Mouse (Mus musculus) lung, postnatal 0 days (tissue): Measurements from ENCODE around the gene Pygb. TPM values are rescaled to one million over a fixed set of nuclear protein-coding genes. Genes with fewer than 3 reads are reported as not detected.

Experiments
- ATAC-seq: fragments of 200-750 bp; cut with Nextera tagmentation; 2 replicates; pipeline ENCODE4 v1.8.0; 2017; ENCODE audit warnings: moderate library complexity
- DNase-seq: peaks from one replicate; pipeline ENCODE4 v3.0.0-alpha.2; 2016; ENCODE audit warnings: low spot score
- H3K27ac ChIP-seq: fragments of 300-500 bp; sonication (generic); 2 replicates; pipeline ENCODE4 v1.5.1; 2014; ENCODE audit warnings: antibody characterized with exemption, mild to moderate bottlenecking, low read length, mixed read lengths
- H3K27me3 ChIP-seq: fragments of 300-500 bp; sonication (generic); replicated peaks from 2 replicates; pipeline ENCODE4 v1.6.1; 2014; ENCODE audit warnings: low read length, mixed read lengths; ENCODE audit not compliant: insufficient read depth
- H3K36me3 ChIP-seq: fragments of 300-500 bp; sonication (generic); 2 replicates; pipeline ENCODE4 v1.6.1; 2014; ENCODE audit warnings: low read length, mixed read lengths; ENCODE audit not compliant: insufficient read depth
- H3K4me1 ChIP-seq: fragments of 300-500 bp; sonication (generic); 2 replicates; pipeline ENCODE4 v1.6.1; 2014; ENCODE audit warnings: antibody characterized with exemption, low read depth, low read length, mixed read lengths; ENCODE audit not compliant: insufficient read depth
- H3K4me2 ChIP-seq: fragments of 300-500 bp; sonication (generic); replicated peaks from 2 replicates; pipeline ENCODE4 v1.6.1; 2014; ENCODE audit warnings: low read depth, mild to moderate bottlenecking, low read length, moderate library complexity, mixed read lengths
- H3K4me3 ChIP-seq: fragments of 300-500 bp; sonication (generic); 2 replicates; pipeline ENCODE4 v1.5.1; 2014; ENCODE audit warnings: low read depth, low read length
- H3K9ac ChIP-seq: fragments of 300-500 bp; sonication (generic); replicated peaks from 2 replicates; pipeline ENCODE4 v1.6.1; 2014; ENCODE audit warnings: low read depth, mild to moderate bottlenecking
- H3K9me3 ChIP-seq: fragments of 300-500 bp; sonication (generic); 2 replicates; pipeline ENCODE4 v1.6.1; 2016; ENCODE audit warnings: low read length, mixed read lengths
- CTCF ChIP-seq: IDR thresholded peaks from 2 replicates; pipeline ENCODE4 v1.5.1; 2016; ENCODE audit warnings: antibody characterized with exemption, mild to moderate bottlenecking
- EP300 ChIP-seq: IDR thresholded peaks from 2 replicates; pipeline ENCODE4 v1.6.1; 2016; ENCODE audit warnings: antibody characterized with exemption, mild to moderate bottlenecking, control low read depth
- WGBS: fragments of 180-500 bp; shearing (Covaris S2); extraction: QIAGEN DNeasy Blood & Tissue Kit; methylation state at CpG from one replicate; pipeline ENCODE4 v1.1.7; 2014; 5-methylcytosine and 5-hydroxymethylcytosine counted together
- polyA plus RNA-seq: library from polyadenylated mRNA; unstranded; fragments of >200 nt; fragmentation: Nextera tagmentation; extraction: Ambion mirVana; gene quantifications from 2 replicates; pipeline ENCODE4 v1.2.1, GENCODE M21; 2015

Pygb gene
- polyA plus RNA-seq, 1 experiment from 2014 or later: 43.5 TPM

DNA sequence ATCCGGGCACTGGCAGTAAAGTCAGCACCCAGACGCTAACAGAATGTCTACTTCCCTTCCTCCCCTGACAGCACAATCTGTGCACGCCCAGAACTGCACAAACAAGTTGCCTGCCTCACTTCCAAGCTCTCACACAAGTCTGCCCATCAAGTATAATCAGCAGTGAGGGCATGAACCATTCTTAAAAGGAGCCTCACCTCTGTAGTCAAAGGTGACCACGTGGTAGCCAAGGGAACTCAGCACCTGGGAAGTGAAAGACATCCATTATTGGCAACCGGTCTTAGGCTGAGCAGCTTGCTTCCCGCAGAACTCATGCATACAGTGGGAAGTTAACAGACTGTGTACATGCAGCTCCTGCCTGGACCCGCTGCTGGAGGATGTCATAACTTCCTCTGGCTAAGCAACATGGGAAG, 55.5 kb downstream of the Pygb start:
- Histone ChIP-seq H3K9ac (no peak overlapping the region), H3K9me3 (no peaks in the 10 kb centered on the region), H3K4me3 (no peak overlapping the region), H3K36me3 (no peaks in the 10 kb centered on the region), H3K27ac (no peak overlapping the region), H3K27me3 (no peaks in the 10 kb centered on the region), H3K4me2 (no peak overlapping the region), H3K4me1 (no peaks in the 10 kb centered on the region)
- WGBS: 69% methylated on average over 7 of the region's 7 CpGs
- TF ChIP-seq EP300 (no peak), CTCF (no peak)
- no peak for ATAC-seq
- DNase-seq: no peak

- no peak overlapping the region for H3K4me3 ChIP-seq
- H3K36me3 ChIP-seq: no peaks in the 10 kb centered on the region
- TF ChIP-seq EP300 (no peak), CTCF (no peak)
- no peak overlapping the region for H3K4me2 ChIP-seq
- H3K9me3 ChIP-seq: no peaks in the 10 kb centered on the region
- ATAC-seq (no peak), DNase-seq (no peak)
- H3K27me3 ChIP-seq: no peaks in the 10 kb centered on the region
- no peak overlapping the region for H3K9ac ChIP-seq
- no peak overlapping the region for H3K27ac ChIP-seq
- 76% methylated on average over 1 of the region's 1 CpGs for WGBS
- no peaks in the 10 kb centered on the region for H3K4me1 ChIP-seq
These were observed 58.3 kb downstream of the Pygb start for GRCm38 (mm10) chr2:150844798-150845197.

- ATAC-seq: no peak
These were observed 61.0 kb downstream of the Pygb start for GRCm38 (mm10) chr2:150847436-150847995.

GRCm38 (mm10) chr2:150851251-150851650, 64.7 kb downstream of the Pygb start:
- TF ChIP-seq EP300 (no peak), CTCF (peak; percentile 12; the same call in 1 of the 2 replicates)
- DNase-seq: no peak
- Histone ChIP-seq H3K9ac (no peak overlapping the region), H3K36me3 (no peaks in the 10 kb centered on the region), H3K4me1 (no peaks in the 10 kb centered on the region), H3K4me2 (no peak overlapping the region), H3K27me3 (no peaks in the 10 kb centered on the region), H3K27ac (no peak overlapping the region), H3K4me3 (no peak overlapping the region), H3K9me3 (no peaks in the 10 kb centered on the region)
- ATAC-seq: no peak
- 58% methylated on average over 9 of the region's 9 CpGs for WGBS

More at GRCm38 (mm10) chr2:150847436-150847995, 61.0 kb downstream of the Pygb start:
- Histone ChIP-seq H3K27ac (no peak overlapping the region), H3K4me2 (no peak overlapping the region), H3K36me3 (no peaks in the 10 kb centered on the region), H3K9ac (no peak overlapping the region), H3K4me1 (no peaks in the 10 kb centered on the region), H3K9me3 (no peaks in the 10 kb centered on the region), H3K27me3 (no peaks in the 10 kb centered on the region), H3K4me3 (no peak overlapping the region)
- 53% methylated on average over 8 of the region's 8 CpGs for WGBS
- DNase-seq: no peak
- TF ChIP-seq CTCF (no peak), EP300 (no peak)

DNA sequence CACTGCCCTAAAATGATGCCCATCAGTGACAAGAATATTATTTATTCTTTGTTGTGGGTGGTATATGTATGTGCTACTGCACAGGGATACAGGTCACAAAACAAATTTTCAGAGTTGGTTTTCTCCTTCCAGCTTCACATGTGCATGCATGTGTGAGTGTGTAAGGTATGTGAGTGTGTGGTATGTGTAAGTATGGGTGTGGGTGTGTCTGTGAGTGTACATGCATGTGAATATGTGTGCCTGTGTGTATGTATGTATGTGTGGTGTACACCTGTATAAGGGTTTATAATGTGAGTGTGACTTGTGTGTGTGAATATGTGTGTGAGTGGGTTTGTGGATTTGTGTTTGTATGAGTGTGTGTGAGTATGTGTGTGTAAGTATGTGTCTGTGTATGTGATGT, 68.7 kb downstream of the Pygb start:
- Histone ChIP-seq H3K4me3 (no peak overlapping the region), H3K27ac (no peak overlapping the region), H3K4me2 (no peak overlapping the region), H3K9me3 (no peaks in the 10 kb centered on the region), H3K4me1 (no peaks in the 10 kb centered on the region), H3K36me3 (no peaks in the 10 kb centered on the region), H3K9ac (no peak overlapping the region), H3K27me3 (no peaks in the 10 kb centered on the region)
- TF ChIP-seq CTCF (no peak), EP300 (no peak)
- no peak for DNase-seq
- no peak for ATAC-seq

GRCm38 (mm10) chr2:150858724-150859487, 72.4 kb downstream of the Pygb start:
- H3K4me3 ChIP-seq: no peak overlapping the region
- H3K36me3 ChIP-seq: no peaks in the 10 kb centered on the region
- H3K4me2 ChIP-seq: no peak overlapping the region
- 60% methylated on average over 9 of the region's 9 CpGs for WGBS
- no peak overlapping the region for H3K9ac ChIP-seq
- H3K4me1 ChIP-seq: no peaks in the 10 kb centered on the region
- ATAC-seq (no peak), DNase-seq (no peak)
- H3K27me3 ChIP-seq: no peaks in the 10 kb centered on the region
- no peak for TF ChIP-seq CTCF
- no peaks in the 10 kb centered on the region for H3K9me3 ChIP-seq
- no peak overlapping the region for H3K27ac ChIP-seq
